Mouse (Mus musculus) intestine, embryonic 16.5 days (tissue): Measurements from ENCODE around the gene Cdc26. TPM values are rescaled to one million over a fixed set of nuclear protein-coding genes. Genes with fewer than 3 reads are reported as not detected.

ENCODE experiments used
- ATAC-seq: fragments of 200-750 bp; cut with Nextera tagmentation; 2 replicates; pipeline ENCODE4 v1.8.0; 2017; ENCODE audit warnings: moderate TSS enrichment, moderate library complexity
- H3K27ac ChIP-seq: fragments of 300-500 bp; sonication (generic); 2 replicates; pipeline ENCODE4 v1.5.1; 2014; ENCODE audit warnings: mild to moderate bottlenecking, low read length
- H3K27me3 ChIP-seq: fragments of 300-500 bp; sonication (generic); replicated peaks from 2 replicates; pipeline ENCODE4 v1.6.1; 2014; ENCODE audit warnings: low read length, control low read depth, mixed read lengths; ENCODE audit not compliant: control insufficient read depth, insufficient read depth
- H3K36me3 ChIP-seq: fragments of 300-500 bp; sonication (generic); 2 replicates; pipeline ENCODE4 v1.6.1; 2014; ENCODE audit warnings: low read length, control low read depth; ENCODE audit not compliant: control insufficient read depth, insufficient read depth
- H3K4me1 ChIP-seq: fragments of 300-500 bp; sonication (generic); 2 replicates; pipeline ENCODE4 v1.6.1; 2014; ENCODE audit warnings: low read length, control low read depth, mixed read lengths; ENCODE audit not compliant: control insufficient read depth, insufficient read depth
- H3K4me2 ChIP-seq: fragments of 300-500 bp; sonication (generic); 2 replicates; pipeline ENCODE4 v1.6.1; 2014; ENCODE audit warnings: low read depth, low read length, control low read depth
- H3K4me3 ChIP-seq: fragments of 300-500 bp; sonication (generic); 2 replicates; pipeline ENCODE4 v1.5.1; 2014; ENCODE audit warnings: mild to moderate bottlenecking, low read length
- H3K9ac ChIP-seq: fragments of 300-500 bp; sonication (generic); 2 replicates; pipeline ENCODE4 v1.6.1; 2014; ENCODE audit warnings: low read depth, low read length
- H3K9me3 ChIP-seq: fragments of 300-500 bp; sonication (generic); 2 replicates; pipeline ENCODE4 v1.6.1; 2016; ENCODE audit warnings: low read length, control low read depth; ENCODE audit not compliant: control insufficient read depth
- WGBS: fragments of 180-500 bp; shearing (Covaris S2); extraction: QIAGEN DNeasy Blood & Tissue Kit; methylation state at CpG from one replicate; pipeline ENCODE4 v1.1.7; 2014; 5-methylcytosine and 5-hydroxymethylcytosine counted together
- polyA plus RNA-seq: library from polyadenylated mRNA; unstranded; fragments of >200 nt; fragmentation: Nextera tagmentation; extraction: Ambion mirVana; gene quantifications from 2 replicates; pipeline ENCODE4 v1.2.1, GENCODE M21; 2015

The Cdc26 gene
- polyA plus RNA-seq, result 106 and 122 TPM in 2 replicates

GRCm38 (mm10) chr4:62408601-62409282 lies at the start of gene Cdc26, which contains the start of gene Prpf4:
Gene Cdc26, minus strand, starts transcription at chr4:62408642.
Gene Prpf4, plus strand, starts transcription at chr4:62408797.
- peak within 1 kb of the TSS; percentile 79 for H3K4me2 ChIP-seq
- under 1% methylated on average over 39 of the region's 39 CpGs for WGBS

GRCm38 (mm10) chr4:62454995-62455394 lies 46.6 kb upstream of the Cdc26 start:
- 50% methylated on average over 5 of the region's 5 CpGs for WGBS
- H3K4me1 ChIP-seq, result no peaks in the 10 kb centered on the region
- H3K9me3 ChIP-seq, result no peaks in the 10 kb centered on the region
- no peak overlapping the region for H3K4me3 ChIP-seq
- H3K27ac ChIP-seq, result no peak overlapping the region
- H3K9ac ChIP-seq, result no peak overlapping the region
- H3K27me3 ChIP-seq, result no peaks in the 10 kb centered on the region
- H3K36me3 ChIP-seq, result no peaks in the 10 kb centered on the region
- peak; percentile 40; the same call in 1 of the 2 replicates for ATAC-seq
- H3K4me2 ChIP-seq, result no peak overlapping the region

More at GRCm38 (mm10) chr4:62408601-62409282, at the start of gene Cdc26, which contains the start of gene Prpf4:
- Histone ChIP-seq H3K36me3 (peaks cover 8% of the 10 kb centered on the region), H3K9ac (peak within 1 kb of the TSS; percentile 90), H3K4me3 (peak within 1 kb of the TSS; percentile 70), H3K27me3 (no peaks in the 10 kb centered on the region), H3K4me1 (peaks cover 18% of the 10 kb centered on the region), H3K9me3 (no peaks in the 10 kb centered on the region), H3K27ac (peak within 1 kb of the TSS; percentile 88)
- ATAC-seq, result peak; percentile 99

GRCm38 (mm10) chr4:62440986-62441385 lies 32.5 kb upstream of the Cdc26 start:
- WGBS, result 67% methylated on average over 4 of the region's 4 CpGs
- H3K4me1 ChIP-seq, result no peaks in the 10 kb centered on the region
- no peaks in the 10 kb centered on the region for H3K36me3 ChIP-seq
- no peak for ATAC-seq
- no peak overlapping the region for H3K4me3 ChIP-seq
- no peaks in the 10 kb centered on the region for H3K9me3 ChIP-seq
- H3K27me3 ChIP-seq, result no peaks in the 10 kb centered on the region
- no peak overlapping the region for H3K4me2 ChIP-seq
- no peak overlapping the region for H3K9ac ChIP-seq
- H3K27ac ChIP-seq, result no peak overlapping the region

GRCm38 (mm10) chr4:62440544-62440943 lies 32.1 kb upstream of the Cdc26 start:
- no peaks in the 10 kb centered on the region for H3K4me1 ChIP-seq
- no peaks in the 10 kb centered on the region for H3K9me3 ChIP-seq
- H3K4me3 ChIP-seq, result no peak overlapping the region
- H3K4me2 ChIP-seq, result no peak overlapping the region
- WGBS, result 73% methylated on average over 4 of the region's 4 CpGs
- no peak for ATAC-seq
- no peaks in the 10 kb centered on the region for H3K36me3 ChIP-seq
- no peak overlapping the region for H3K9ac ChIP-seq
- H3K27me3 ChIP-seq, result no peaks in the 10 kb centered on the region
- H3K27ac ChIP-seq, result no peak overlapping the region

- H3K4me1 ChIP-seq, result no peaks in the 10 kb centered on the region
- H3K27ac ChIP-seq, result no peak overlapping the region
- no peak overlapping the region for H3K4me3 ChIP-seq
- no peaks in the 10 kb centered on the region for H3K36me3 ChIP-seq
- no peaks in the 10 kb centered on the region for H3K27me3 ChIP-seq
- 66% methylated on average over 4 of the region's 4 CpGs for WGBS
- no peak overlapping the region for H3K9ac ChIP-seq
- no peaks in the 10 kb centered on the region for H3K9me3 ChIP-seq
- no peak for ATAC-seq
- H3K4me2 ChIP-seq, result no peak overlapping the region
Measured at GRCm38 (mm10) chr4:62439793-62440192, 31.4 kb upstream of the Cdc26 start.

- Histone ChIP-seq H3K4me1 (no peaks in the 10 kb centered on the region), H3K9me3 (no peaks in the 10 kb centered on the region), H3K36me3 (no peaks in the 10 kb centered on the region), H3K4me3 (no peak overlapping the region), H3K27ac (no peak overlapping the region), H3K4me2 (no peak overlapping the region), H3K27me3 (no peaks in the 10 kb centered on the region), H3K9ac (no peak overlapping the region)
- no peak for ATAC-seq
- 65% methylated on average over 7 of the region's 7 CpGs for WGBS
Measured at GRCm38 (mm10) chr4:62437871-62438270, 29.4 kb upstream of the Cdc26 start.

DNA sequence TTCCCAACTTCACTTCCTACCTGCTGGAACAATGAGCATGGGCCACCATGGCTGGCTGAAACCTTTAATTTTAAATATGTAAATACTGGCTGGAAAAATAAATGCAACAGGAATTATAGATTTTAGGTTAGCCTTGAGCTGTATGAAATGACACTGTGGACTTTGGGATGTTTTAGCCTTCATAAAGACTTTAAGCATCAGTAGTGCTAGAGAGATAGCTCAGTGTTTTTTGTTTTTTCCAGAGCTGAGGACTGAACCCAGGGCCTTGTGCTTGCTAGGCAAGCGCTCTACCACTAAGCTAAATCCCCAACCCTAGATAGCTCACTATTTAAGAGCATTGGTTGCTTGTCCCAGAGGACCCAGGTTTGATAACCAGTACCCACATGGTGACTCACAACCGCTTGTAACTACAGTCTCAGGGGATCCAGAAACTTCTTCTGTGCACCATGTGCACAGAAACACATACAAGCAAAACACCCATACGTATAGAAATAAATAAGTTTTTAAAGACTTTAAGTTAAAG lies 28.9 kb upstream of the Cdc26 start:
- no peaks in the 10 kb centered on the region for H3K9me3 ChIP-seq
- no peak overlapping the region for H3K27ac ChIP-seq
- no peak overlapping the region for H3K9ac ChIP-seq
- no peak overlapping the region for H3K4me3 ChIP-seq
- H3K4me1 ChIP-seq, result no peaks in the 10 kb centered on the region
- WGBS, result 90% methylated on average over 3 of the region's 3 CpGs
- H3K27me3 ChIP-seq, result no peaks in the 10 kb centered on the region
- ATAC-seq, result no peak
- H3K36me3 ChIP-seq, result no peaks in the 10 kb centered on the region
- H3K4me2 ChIP-seq, result no peak overlapping the region

GRCm38 (mm10) chr4:62435081-62435480 lies 26.6 kb upstream of the Cdc26 start, which contains the start of gene Rnf183:
Gene Rnf183, minus strand, starts transcription at chr4:62435252.
- 82% methylated on average over 6 of the region's 6 CpGs for WGBS
- H3K36me3 ChIP-seq, result no peaks in the 10 kb centered on the region
- no peak within 1 kb of the TSS for H3K9ac ChIP-seq
- no peaks in the 10 kb centered on the region for H3K27me3 ChIP-seq
- H3K9me3 ChIP-seq, result no peaks in the 10 kb centered on the region
- no peak within 1 kb of the TSS for H3K4me2 ChIP-seq
- no peak within 1 kb of the TSS for H3K27ac ChIP-seq
- no peaks in the 10 kb centered on the region for H3K4me1 ChIP-seq
- H3K4me3 ChIP-seq, result no peak within 1 kb of the TSS
- ATAC-seq, result no peak

GRCm38 (mm10) chr4:62433939-62434870 lies 25.8 kb upstream of the Cdc26 start:
- Histone ChIP-seq H3K27me3 (no peaks in the 10 kb centered on the region), H3K4me1 (no peaks in the 10 kb centered on the region), H3K9ac (no peak overlapping the region), H3K4me2 (no peak overlapping the region), H3K27ac (no peak overlapping the region), H3K9me3 (no peaks in the 10 kb centered on the region), H3K4me3 (no peak overlapping the region), H3K36me3 (no peaks in the 10 kb centered on the region)
- 0 out of 2 replicates have a peak, but pooled peaks have one; percentile 38 for ATAC-seq
- 69% methylated on average over 7 of the region's 7 CpGs for WGBS
